Mouse (Mus musculus): ENCODE results near the gene Scgb1a1.
"Not testable (repeated sequence)": the region's sequence is repeated elsewhere in the genome, so short reads cannot be mapped to it uniquely, and the experiment has no call there.

Gene Scgb1a1

DNA sequence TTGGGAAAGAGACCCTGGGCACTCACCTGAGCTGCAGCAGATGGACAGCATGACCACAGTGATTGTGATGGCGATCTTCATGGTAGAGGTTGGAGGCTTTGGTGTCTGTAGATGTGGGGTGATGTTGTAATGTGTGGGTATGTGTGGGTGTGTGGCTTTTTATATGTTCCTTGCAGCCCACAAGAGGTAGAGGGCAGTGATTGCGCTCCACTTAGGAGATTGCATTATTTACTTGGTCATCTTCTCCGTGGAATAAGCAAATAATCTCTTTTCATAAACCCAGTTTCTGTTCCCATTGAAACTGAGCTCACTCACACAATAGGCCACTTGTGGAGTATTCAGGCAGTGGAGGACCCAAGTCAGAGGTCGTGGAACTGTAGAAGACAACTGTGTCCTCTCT, at the start of gene Scgb1a1:
Gene Scgb1a1 (minus strand): TSS at position 138 of the 400 bp plus-strand sequence.
- DNase-seq (ENCODE audit: low spot score): no peak

DNA sequence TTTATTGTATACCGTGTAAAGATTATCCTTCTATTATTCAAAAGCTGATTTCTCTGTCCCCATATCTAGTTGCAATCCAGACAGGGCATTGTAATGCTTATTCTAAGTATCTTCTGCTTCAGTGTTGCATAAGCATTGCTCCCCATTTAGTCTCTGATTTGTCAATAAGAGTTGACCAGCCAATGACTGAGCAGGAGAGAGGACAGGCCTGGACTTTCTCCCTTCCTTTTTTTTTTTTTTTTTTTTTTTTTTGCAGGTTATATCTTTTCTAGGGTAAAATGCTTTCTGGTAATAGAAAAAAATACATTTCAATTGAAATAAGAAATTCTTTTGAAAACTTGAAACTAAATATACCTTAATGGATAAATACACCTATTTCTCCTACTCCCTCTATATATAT, 49.4 kb upstream of the Scgb1a1 start:
- no peak for DNase-seq (ENCODE audit: low spot score)

GRCm38 (mm10) chr19:9135512-9136331, 48.0 kb upstream of the Scgb1a1 start, which contains the start of gene Asrgl1:
TSS of gene Asrgl1 (minus strand) at chr19:9135636.
- DNase-seq (ENCODE audit: low spot score): peak; percentile 90

- DNase-seq (ENCODE audit: low spot score): peak; percentile 38
These were observed 47.2 kb upstream of the Scgb1a1 start for GRCm38 (mm10) chr19:9134746-9135511.

DNA sequence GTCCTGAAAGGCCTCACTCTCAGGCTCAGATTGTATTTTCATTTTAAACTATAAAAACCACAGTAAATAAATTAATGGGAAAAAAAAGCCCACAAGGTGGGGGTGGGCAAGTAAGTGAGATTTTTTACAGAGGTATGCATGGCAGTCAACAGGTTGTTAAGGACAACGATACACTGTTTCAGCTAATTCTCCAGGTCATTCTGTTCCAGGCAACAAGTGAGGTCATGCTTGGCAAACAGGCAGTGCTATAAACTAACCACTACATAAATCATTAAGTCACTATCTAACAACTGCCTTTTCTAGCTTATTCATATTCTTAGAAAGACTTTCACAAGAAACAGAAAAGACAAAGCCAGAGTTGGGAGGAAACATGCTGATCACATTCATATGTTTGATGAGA, 42.2 kb upstream of the Scgb1a1 start:
- no peak for DNase-seq (ENCODE audit: low spot score)

DNA sequence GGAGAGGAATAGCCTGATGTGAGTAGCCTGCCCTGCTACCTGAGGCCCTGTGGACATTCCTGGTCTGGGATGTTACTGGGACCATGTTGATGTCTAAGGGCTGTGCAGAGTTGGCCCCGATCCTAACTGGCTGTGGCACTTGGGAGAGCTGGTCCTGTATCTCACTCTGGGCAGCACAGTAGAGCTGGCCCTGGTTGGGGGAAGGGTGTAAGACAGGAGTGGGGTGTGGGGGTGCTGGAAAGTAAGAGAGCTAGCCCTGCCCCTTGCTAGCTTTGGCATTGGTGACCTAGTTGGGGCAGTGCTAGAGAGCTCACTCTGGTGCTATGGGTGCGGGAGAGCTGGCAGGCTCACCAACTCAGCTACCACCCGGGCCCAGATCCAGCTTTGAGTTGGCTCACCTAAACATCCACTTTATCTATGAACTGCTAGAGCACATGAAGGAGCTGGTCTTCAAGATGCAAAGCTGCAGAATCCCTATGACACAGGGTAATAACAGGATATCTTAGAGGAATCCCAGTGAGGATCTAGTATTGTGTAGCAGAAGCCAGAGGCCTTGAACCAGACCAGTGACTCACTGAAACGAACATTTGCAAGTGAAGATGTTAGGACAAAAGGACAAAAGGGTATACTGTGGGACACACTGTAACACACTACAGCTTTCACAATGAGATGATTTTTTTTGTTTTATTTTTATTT, 40.9 kb upstream of the Scgb1a1 start:
- peak; percentile 4 for DNase-seq (ENCODE audit: low spot score)

GRCm38 (mm10) chr19:9123986-9124385, 36.2 kb upstream of the Scgb1a1 start:
- not testable (repeated sequence) for DNase-seq (ENCODE audit: low spot score)

DNA sequence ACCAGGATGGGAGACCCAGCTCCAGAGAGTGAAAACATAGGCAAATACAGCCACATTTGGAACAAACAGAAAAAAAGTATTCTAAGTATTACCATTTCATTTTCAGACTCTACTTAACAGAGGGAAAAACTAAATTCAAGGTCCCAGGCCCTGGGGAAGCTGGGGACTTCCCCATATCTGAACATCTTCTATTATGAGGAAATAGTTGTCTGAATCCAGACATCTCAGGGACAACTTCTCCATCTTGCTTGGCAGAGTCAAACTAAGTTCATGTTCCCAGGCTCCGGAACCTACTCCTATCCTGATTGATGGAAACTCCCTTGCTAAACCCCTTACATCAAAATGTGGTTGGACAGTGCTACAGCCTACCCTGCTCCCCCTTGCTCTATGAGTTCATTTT, 34.6 kb upstream of the Scgb1a1 start:
- no peak for DNase-seq (ENCODE audit: low spot score)

DNA sequence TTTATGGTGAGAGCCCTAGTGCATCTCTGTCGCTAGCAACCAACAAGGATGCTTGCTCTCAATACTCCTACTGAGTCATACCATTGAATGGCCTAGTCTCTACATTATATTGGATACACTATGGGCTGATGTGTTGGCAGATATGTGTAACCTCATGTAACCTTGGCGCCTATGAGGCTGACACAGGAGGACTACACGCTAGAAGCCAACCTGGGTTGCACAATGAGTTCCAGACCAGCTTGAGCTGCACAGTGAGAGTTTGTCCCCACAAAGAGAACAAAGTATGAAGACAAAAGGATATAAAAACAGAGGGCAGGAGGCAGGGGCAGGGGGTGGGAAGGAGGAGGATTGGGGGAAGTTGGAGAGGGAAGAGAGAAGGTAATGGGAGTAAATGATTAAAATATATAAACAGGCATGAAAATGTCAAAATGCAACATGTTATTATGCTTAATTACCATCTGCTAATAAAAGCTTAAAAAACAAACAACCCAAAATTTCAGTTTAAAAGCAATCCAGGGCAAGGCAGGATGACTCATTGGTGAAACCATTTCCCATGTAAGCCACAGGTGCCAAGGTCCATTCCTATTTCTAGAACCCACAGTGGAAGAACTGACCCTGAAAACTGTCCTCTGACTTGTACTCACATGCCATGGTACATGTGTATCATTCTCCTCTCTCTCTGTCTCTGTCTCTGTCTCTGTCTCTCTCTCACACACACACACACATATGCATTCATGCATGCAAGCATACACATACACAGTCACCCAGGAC, 32.1 kb upstream of the Scgb1a1 start:
- DNase-seq (ENCODE audit: low spot score): no peak

DNA sequence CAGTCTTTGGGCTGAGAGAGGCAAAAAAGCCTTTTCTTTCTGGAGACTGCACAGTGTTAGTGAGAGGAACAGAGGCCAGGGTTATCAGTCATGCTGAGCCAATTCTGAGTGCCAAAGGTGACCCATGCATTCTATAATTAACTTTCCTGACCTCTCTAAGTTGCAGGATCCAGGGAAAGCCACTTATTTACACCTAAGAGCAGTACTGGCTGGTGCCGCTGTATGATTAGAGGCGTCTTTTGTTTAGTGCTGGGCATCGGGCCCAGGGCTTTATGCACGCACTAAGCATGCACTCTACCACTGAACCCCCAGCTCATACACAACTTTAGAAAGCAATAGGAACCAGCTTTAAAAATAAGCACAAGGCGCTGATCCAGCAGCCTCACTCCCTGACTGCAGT, 29.5 kb upstream of the Scgb1a1 start:
- DNase-seq (ENCODE audit: low spot score): no peak

GRCm38 (mm10) chr19:9116268-9116667, 28.5 kb upstream of the Scgb1a1 start:
- DNase-seq (ENCODE audit: low spot score): no peak

DNA sequence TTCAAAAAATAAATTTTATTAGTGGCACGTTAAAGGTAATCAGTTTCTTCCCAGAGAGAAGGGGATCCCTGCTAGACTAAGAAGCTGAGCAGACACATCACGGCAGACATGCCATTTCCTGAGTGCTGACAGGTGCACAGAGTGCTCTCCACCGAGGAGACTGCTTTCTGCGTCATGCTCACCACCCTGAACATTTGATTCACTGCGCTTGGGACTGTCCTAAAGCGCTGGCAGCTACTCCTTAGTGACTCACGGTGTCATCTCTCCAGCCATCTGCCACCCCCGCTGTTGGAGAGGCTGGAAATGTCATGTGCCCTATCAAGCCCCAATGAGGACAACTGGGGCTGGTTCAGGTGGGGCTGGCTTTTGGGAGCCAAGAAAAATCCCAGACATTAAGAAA, 24.3 kb upstream of the Scgb1a1 start:
- no peak for DNase-seq (ENCODE audit: low spot score)

DNA sequence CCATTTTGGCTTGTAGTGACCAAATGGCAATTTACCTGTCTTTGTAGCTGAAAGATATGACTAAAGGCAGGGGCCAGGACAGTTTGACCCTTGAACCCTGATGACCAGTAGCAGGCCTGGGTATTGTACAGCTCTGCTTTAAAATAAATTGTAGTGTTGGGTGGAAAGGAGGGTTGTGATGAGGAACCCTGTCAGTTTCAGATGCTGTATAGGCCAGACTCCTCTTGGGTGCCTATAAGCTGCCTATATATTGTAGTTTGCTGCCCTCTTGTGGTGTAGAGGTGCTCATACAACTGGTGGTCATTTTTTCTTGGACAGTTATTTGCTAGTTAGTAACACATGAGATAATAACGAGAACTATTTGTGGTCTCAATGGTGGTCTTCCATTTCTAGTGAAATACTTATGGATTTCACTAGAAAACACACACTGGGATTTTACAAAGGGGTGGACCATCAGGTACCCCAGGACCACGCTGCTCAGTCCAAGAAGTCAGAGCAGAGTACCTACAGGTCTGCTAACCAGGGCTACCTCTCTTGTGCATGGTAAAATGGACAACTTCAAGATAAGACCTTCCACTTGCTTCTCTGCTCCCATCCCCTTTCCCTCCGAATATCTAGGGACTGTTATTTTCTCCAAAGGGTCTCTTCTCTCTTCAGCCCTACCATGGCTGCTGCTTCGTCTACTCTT, 22.6 kb upstream of the Scgb1a1 start:
- no peak for DNase-seq (ENCODE audit: low spot score)

- DNase-seq (ENCODE audit: low spot score): no peak
These were observed 20.8 kb upstream of the Scgb1a1 start for GRCm38 (mm10) chr19:9108536-9108935.

DNA sequence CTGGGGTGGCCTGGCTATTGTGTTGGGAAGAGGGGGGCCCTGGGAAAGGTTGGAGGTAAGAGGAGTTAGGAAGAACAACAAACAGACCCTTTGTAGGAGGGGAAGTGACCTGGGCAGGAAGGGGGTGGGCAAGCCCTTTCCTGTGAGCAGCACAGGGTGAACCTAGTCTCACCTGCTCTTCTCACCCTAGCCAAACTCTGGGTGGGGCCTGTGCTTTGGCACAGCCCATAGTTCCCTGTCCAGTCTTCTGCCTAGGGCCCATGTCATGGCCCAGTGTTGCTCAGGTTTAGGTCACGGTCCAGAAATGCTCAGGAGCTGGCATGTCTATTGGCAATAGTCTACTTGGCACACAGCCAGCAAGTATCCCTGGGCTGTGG, 19.6 kb upstream of the Scgb1a1 start:
- DNase-seq (ENCODE audit: low spot score): peak; percentile 35

DNA sequence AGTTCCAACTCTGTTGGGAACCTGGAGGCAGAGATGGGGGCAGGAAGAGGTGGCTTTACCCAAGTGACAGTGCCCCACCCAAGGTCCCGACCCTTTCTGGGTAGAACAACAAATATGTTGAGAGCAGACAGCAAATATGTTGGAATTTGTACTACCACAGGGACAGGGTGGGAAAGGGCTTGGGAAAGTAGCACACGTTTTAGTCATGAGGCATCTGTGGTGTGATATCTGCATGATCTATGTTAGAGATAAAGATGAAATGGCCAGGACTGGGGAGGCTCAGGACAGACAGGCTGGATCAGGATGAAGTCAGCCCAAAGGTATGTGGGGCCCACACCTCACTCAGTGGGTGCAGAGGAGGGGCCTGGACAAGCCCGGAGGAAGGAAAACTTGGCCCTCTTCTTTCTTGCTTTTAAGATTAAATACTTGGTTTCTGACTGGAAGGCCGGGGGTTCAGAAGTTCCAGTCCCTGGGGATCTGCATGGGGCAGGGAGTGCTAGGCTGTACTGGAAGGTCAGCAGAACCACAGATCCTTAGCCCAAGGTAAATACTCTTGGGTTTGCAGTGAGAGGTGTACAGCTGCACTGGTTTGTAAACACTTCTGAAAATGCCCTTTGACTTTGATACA, 19.1 kb upstream of the Scgb1a1 start:
- peak; percentile 34 for DNase-seq (ENCODE audit: low spot score)

- DNase-seq (ENCODE audit: low spot score): peak; percentile 56
These were observed 18.3 kb upstream of the Scgb1a1 start for GRCm38 (mm10) chr19:9106096-9106495.

DNA sequence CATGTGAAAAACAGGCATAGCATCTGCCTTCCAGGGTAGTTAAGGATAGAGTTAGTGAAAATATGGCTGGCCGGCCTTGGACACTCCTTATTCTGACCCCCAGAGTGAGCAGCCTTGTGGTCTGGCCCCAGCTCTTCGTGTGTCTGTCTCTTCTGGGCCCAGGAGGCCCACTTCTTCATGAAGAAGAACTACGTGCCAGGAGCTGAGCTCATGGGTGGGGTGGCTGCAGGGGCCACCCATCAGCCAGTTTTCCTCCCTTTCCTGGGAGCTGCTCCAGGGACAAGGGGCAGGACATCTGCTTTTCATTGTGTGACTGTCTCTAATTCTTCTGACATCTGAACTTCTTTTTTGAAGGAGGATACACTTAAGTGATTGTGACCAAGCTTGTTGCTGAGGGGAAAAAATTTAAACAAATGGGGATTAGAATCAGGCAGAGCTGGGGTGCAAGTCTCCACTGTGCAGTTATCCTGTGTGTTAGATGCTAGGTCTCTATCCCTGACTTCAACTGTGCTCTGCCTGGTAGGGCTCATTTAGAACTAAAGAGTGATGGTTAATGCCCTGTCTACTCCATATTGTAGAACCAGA, 17.4 kb upstream of the Scgb1a1 start:
- peak; percentile 41 for DNase-seq (ENCODE audit: low spot score)

GRCm38 (mm10) chr19:9103986-9104385, 16.2 kb upstream of the Scgb1a1 start:
- DNase-seq (ENCODE audit: low spot score): no peak

- DNase-seq (ENCODE audit: low spot score): no peak
These were observed 13.3 kb upstream of the Scgb1a1 start for GRCm38 (mm10) chr19:9101062-9101457.

All from testis, postnatal 14 days (tissue).